Mouse (Mus musculus): ENCODE results near the gene Gle1. TPM values are rescaled to one million over a fixed set of nuclear protein-coding genes. Genes with fewer than 3 reads are reported as not detected.

Gle1 gene
- total RNA-seq, 2 experiments from 2014 or later = 40.8 to 46.6 TPM

DNA sequence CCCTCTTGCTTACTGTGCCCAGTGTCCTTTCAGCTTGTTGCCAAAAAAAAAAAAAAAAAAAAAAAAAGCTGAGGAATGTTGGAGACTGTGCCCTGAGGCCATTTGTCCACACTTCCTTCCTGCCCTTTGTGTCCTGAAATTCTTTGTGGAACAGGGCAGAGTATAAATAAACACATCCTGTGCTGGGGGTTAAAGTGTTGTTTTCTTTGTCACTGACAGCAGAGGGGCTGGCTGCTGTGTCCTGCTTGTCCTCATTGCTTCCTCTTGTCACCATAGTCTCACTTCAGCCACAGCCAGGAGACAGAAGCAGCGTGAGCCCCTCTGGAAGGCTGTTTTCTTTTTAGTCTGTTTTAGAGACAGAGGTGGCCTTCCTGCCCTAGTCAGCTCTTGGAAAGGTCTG is 9.5 kb downstream of the Gle1 start:
- intact Hi-C loops (cut with DNase I) = loop anchor here (5.0 kb wide), 1 partner anchor 42 kb away; no protein-coding TSS in a partner anchor

GRCm38 (mm10) chr2:29948896-29949295 is 13.7 kb downstream of the Gle1 start:
- intact Hi-C loops (cut with DNase I) = loop anchor here (5.0 kb wide), 1 partner anchor 47 kb away; no protein-coding TSS in a partner anchor
- DNase-seq (ENCODE audit: extremely low spot score in 1 of 2, low spot score in 2 of 2) = no peak

More for the DNA sequence above, 9.5 kb downstream of the Gle1 start:
- DNase-seq (ENCODE audit: extremely low spot score in 1 of 2, low spot score in 2 of 2) = peak in 1 of 2 experiments; percentile 65

DNA sequence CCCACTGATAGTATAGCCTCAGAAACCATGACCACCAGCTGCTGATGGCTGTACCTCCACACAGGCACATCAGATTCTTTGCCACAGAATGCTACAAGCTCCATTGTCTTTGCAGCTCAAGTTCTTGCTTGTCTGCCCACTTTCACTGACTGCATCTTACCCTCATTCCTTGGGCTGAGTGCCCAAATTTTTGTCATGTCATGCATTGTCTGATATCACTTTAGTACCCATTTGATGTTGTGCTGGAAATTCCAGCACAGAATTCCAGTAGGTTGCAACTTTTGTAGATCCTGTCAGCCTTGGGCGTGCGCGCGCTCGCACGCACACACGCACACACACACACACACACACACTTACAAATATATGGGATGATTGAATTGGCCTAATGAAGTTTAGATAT is 26.0 kb downstream of the Gle1 start:
- no peak for DNase-seq (ENCODE audit: extremely low spot score in 1 of 2, low spot score in 2 of 2)
- intact Hi-C loops (cut with DNase I) = no loop called here

- peak; percentile 50 to 64 for DNase-seq (ENCODE audit: extremely low spot score in 1 of 2, low spot score in 2 of 2)
- intact Hi-C loops (cut with DNase I) = loop anchor here (5.0 kb wide), 1 partner anchor 72 kb away; no protein-coding TSS in a partner anchor
These were observed 29.4 kb downstream of the Gle1 start for GRCm38 (mm10) chr2:29964354-29965249.

- DNase-seq (ENCODE audit: extremely low spot score in 1 of 2, low spot score in 2 of 2) = peak; percentile 93 to 98
- intact Hi-C loops (cut with DNase I) = loop anchor here (5.0 kb wide), 1 partner anchor 73 kb away; no protein-coding TSS in a partner anchor
These were observed 30.1 kb downstream of the Gle1 start, which contains the start of gene Sptan1 for GRCm38 (mm10) chr2:29965250-29965843. TSS of gene Sptan1 (plus strand) at chr2:29965560.

GRCm38 (mm10) chr2:29965906-29966305 is 30.7 kb downstream of the Gle1 start:
- intact Hi-C loops (cut with DNase I) = loop anchor here (5.0 kb wide), 1 partner anchor 74 kb away; no protein-coding TSS in a partner anchor
- peak; percentile 40 to 74 for DNase-seq (ENCODE audit: extremely low spot score in 1 of 2, low spot score in 2 of 2)

- intact Hi-C loops (cut with DNase I) = loop anchor here (5.0 kb wide), 1 partner anchor 75 kb away; no protein-coding TSS in a partner anchor
- DNase-seq (ENCODE audit: extremely low spot score in 1 of 2, low spot score in 2 of 2) = no peak
These were observed 31.6 kb downstream of the Gle1 start for GRCm38 (mm10) chr2:29966826-29967225.

DNA sequence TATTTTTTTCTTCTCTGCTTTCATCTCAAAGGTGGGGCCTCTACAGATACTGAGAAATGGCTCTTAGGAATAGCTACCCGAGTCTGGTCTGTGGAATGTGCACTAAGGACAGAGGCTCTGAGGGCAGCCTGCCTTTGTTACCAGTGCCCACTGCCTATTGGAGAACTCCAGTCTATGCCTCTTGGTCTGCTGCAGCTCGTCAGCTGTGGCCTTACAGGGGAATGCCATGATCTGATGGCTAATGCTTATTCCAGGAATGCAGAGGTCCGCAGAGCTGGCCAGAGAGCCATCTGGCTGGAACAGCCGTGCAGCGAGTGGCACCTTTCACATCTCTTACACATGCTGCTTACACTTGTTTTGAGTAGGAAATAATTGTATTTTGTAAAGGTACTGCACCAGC is 32.5 kb downstream of the Gle1 start:
- intact Hi-C loops (cut with DNase I) = loop anchor here (5.0 kb wide), 1 partner anchor 75 kb away; no protein-coding TSS in a partner anchor
- DNase-seq (ENCODE audit: extremely low spot score in 1 of 2, low spot score in 2 of 2) = no peak

DNA sequence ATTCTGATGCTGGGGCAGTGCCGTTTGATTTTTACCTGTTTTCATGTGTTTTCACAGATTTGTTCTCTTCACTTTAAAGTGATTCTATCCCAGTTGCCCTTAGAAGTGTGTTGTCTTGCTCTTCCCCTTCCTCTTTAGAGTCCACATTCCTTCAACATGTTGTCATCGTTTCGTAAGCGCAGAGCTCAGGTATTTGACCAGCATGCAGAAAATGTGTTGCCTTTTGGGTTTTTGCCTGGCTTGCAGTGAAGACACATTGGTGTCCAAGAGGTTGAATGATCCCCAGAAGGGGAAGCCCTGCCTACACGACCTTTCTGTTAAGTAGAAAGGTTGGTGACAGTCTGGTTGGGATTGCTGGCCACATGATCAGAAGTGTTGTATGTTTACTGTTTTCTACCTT is 33.4 kb downstream of the Gle1 start:
- intact Hi-C loops (cut with DNase I) = loop anchor here (5.0 kb wide), 1 partner anchor 76 kb away; no protein-coding TSS in a partner anchor

GRCm38 (mm10) chr2:29971838-29972635 is 36.8 kb downstream of the Gle1 start:
- intact Hi-C loops (cut with DNase I) = no loop called here

More for the DNA sequence above, 33.4 kb downstream of the Gle1 start:
- DNase-seq (ENCODE audit: extremely low spot score in 1 of 2, low spot score in 2 of 2) = no peak

GRCm38 (mm10) chr2:29973525-29973924 is 38.3 kb downstream of the Gle1 start:
- DNase-seq (ENCODE audit: extremely low spot score in 1 of 2, low spot score in 2 of 2) = peak in 1 of 2 experiments; percentile 38
- intact Hi-C loops (cut with DNase I) = no loop called here

More at GRCm38 (mm10) chr2:29971838-29972635, 36.8 kb downstream of the Gle1 start:
- peak in 1 of 2 experiments; percentile 70 for DNase-seq (ENCODE audit: extremely low spot score in 1 of 2, low spot score in 2 of 2)

DNA sequence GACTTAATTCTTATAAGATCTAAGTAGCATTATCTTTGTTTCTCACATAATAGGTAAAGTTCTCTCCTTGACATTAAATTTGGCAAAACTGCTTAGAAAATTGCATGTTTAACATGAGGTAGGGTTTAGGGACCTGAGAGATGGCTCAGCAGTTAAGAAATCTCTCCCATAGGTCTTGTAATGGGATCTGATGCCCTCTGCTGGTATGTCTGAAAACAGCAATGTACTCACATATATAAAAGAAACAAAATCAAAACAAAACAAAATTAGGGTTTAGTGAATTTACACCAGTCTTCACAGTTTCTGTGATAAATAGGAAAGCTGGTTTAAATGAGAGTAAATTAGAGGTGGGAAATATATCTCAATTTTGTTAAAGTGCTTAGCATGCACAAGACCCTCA is 42.1 kb downstream of the Gle1 start:
- DNase-seq (ENCODE audit: extremely low spot score in 1 of 2, low spot score in 2 of 2) = peak in 1 of 2 experiments; percentile 35
- intact Hi-C loops (cut with DNase I) = no loop called here

DNA sequence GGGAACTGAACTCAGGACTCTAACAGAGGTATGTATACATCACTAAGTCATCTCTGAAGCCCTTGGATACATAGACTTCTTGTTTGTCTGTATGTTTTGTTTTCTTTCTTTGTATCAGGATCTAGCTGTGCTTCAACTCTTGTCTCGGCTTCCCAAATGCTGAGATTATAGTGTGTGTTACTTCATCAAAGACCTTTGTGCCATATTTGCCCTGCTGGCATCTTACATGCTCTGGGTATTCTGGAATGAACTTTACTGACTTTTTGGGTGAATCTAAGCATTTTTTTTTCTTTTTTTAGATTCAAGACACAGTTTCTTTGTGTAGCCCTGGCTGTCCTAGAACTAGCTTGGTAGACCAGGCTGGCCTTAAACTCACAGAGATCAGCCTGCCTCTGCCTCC is 45.4 kb downstream of the Gle1 start:
- no peak for DNase-seq (ENCODE audit: extremely low spot score in 1 of 2, low spot score in 2 of 2)
- intact Hi-C loops (cut with DNase I) = no loop called here

- intact Hi-C loops (cut with DNase I) = loop anchor here (5.0 kb wide), 1 partner anchor 35 kb away; no protein-coding TSS in a partner anchor
These were observed 56.7 kb downstream of the Gle1 start for GRCm38 (mm10) chr2:29991962-29992361.

DNA sequence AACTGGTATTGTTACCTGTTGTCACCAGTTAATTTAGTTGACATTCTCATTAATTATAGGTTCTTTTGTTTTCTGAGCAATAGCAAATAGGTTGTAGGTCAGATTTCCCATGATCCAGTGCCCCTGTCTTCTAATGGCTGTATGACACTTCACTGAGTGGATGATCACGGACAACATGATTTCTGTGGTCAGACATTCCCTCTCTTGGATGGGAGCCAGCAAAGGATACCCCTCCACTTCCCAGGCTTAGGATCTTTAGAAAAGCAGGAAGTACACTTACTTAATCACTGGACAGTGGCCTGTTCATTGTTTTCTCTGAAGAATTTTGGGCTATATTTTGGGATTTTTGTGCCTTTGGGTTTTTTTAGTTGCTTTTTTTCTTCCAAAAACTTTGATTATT is 73.9 kb downstream of the Gle1 start:
- intact Hi-C loops (cut with DNase I) = no loop called here

More at GRCm38 (mm10) chr2:29991962-29992361, 56.7 kb downstream of the Gle1 start:
- no peak for DNase-seq (ENCODE audit: extremely low spot score in 1 of 2, low spot score in 2 of 2)

More for the DNA sequence above, 73.9 kb downstream of the Gle1 start:
- no peak for DNase-seq (ENCODE audit: extremely low spot score in 1 of 2, low spot score in 2 of 2)
